Mouse (Mus musculus) T-cell, adult 2 months (primary cell): ENCODE measurements around the gene Zfp715.
"Not testable (repeated sequence)": the region's sequence is repeated elsewhere in the genome, so short reads cannot be mapped to it uniquely, and the experiment has no call there.

Source experiments
- DNase-seq: peaks from one replicate; pipeline ENCODE4 v3.0.0; 2022; ENCODE audit warnings: low spot score

The Zfp715 gene

DNA sequence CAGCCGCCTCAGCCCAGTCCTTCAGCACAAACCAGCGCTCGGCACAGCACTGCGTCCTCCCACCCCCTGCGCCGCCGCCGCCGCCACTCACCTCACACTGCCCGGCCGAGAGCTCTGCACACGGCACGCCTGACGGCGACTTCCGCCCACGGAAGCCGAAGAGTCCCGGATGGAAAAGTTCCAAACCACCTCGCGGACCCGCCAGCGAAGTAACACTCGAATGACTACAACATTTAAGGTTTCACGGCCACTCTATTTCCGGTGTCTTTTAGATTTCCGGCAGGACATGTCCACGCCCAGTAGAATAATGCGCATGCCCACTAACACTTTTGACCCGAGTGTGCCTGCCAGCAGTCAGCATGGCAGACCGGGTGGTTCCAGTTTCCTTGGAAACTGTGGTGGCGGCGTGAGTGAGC is at the start of gene Zfp715:
Gene Zfp715 (minus strand): TSS at position 282 of the 416 bp plus-strand sequence.
- DNase-seq = peak; percentile 94

DNA sequence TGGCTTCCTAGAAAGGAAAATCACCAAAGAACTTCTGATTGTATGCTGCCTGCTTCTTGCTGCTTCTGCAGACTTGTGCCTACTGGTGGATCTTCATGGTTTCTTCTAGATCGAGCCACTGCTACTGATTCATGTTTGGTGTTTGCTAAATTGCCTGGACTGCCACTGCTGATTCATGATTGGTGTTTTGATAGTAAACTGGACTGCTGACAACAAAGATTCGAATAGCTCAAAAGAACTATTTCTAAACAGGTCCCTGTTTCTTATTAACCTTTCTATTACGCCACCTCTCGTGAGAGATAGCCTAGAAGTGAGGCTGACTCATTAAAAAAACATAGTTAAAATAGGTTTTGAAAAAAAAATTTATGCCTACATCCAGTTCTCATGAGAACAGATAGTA is 48.9 kb upstream of the Zfp715 start:
- DNase-seq = no peak

DNA sequence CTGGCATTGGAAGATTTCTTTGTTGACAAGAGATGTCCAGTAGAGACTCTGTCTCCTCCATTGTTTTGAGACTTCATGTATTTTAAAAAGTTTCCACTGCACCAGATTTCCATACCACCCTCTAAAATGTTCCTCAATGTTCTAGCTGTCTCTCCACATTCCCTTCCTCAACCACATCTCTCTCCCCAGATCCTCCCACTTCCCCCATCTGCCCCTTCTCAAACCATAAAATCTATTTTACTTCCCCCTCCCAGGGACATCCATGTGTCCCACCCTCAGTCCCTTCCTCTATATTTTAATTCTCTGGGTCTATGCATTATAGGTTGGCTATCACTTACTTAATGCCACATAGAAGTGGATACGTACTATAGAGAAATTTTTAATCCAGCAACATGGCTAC is 48.3 kb upstream of the Zfp715 start:
- DNase-seq = no peak

DNA sequence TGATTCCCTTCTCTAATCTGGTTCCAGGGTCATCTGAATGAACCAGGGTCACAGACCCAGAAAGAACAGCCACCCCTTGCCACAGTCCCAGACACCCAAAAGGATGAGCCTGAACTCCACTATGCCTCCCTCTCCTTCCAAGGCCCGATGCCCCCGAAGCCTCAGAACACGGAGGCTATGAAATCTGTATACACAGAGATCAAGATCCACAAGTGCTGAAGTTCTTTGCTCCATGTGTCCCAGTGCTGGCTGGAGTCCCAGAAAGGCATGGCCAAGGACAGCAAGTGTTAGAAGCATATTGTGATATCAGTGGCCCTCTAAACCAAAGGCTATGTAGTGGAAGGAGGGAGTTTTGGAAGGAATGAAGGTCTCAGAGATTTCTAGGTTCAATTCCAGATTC is 45.5 kb upstream of the Zfp715 start:
- DNase-seq = no peak

DNA sequence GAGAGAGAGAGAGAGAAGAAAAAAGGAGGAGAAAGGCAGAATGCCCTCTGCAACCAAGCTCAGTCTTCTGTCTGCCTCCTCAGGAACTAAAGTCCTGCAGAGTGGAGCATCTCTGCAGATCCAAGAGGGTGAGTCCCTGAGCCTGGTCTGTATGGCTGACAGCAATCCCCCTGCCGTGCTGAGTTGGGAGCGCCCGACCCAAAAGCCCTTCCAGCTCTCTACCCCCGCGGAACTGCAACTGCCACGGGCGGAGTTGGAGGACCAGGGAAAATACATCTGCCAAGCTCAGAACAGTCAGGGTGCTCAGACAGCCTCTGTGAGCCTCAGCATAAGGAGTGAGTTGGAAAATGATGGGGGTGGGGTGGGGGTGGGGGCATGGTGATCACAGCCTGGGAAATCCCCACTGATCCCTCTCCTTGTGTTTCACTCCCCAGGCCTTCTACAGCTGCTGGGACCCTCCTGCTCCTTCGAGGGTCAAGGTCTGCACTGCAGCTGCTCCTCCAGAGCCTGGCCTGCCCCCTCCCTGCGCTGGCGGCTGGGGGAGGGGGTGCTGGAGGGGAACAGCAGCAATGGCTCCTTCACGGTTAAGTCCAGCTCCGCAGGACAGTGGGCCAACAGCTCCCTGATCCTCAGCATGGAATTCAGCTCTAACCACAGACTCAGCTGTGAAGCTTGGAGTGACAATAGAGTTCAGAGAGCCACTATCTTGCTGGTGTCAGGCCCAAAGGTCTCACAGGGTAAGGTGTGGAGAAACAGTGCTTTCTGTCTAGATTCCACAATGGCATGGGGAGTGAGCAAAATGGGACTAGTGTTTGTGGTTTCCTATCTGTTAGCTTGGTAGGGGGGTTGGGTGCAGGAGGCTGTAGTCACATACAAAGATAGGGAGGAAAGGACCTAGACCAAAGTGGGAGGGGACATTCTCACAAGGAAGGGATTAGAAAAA is 42.1 kb upstream of the Zfp715 start:
- no peak for DNase-seq

DNA sequence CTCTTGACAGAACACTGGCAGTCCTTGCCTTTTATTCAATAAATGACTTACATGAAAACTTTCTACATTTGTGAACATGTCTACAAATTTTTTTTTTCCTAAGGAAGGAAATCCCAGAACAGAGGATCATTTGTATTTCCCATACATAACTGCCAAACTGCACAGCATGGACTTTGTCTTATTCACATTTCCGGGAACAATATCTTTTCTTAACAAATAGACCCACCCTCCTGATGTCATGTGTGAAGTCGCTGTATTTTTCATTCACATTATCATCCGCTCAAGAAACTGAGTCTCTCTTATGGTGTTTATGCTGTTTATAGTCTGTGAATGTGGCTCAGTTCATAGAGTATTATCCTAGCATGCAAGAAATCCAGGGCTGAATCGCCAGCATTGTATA is 40.7 kb upstream of the Zfp715 start:
- DNase-seq = no peak

DNA sequence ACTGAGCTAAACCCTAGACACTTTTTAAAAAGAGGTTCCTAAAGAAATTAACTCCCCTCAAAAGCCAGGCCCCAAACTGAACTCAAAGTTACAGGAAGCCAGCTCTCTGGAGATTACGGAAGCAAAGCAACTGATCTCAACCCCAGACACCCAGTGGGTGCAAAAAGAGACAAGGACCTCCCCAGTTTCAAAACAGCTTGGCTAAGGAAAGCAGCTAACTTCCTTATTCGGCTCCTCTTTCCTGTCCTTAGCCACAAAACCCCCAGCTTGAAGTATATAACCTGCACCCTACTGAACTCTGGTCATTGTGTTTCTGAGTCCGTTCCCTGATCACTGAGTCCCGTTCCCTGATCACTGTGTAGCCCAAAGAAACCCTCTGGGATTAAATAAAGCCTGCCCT is 40.0 kb upstream of the Zfp715 start:
- no peak for DNase-seq

DNA sequence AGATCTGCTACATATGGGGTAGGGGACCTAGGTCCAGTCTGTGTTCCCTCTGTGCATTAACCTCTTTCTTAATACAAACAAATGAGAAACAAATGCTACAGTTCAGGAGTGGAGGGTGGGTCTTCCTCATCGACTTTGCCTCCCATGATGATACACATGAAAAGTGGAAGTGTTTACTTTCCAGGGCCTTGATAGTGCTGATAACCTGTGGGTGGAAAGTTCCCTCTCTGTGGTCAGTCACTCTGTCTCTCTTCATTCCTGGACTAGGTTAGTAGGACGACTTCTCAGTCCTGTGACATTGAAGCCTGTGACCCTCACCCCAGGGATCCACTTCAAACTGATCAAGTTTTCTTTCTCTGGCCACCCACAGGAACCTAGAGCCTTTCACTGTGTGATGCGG is 38.1 kb upstream of the Zfp715 start, which contains the start of gene Siglecf:
Gene Siglecf (plus strand): TSS at position 188 of the 400 bp plus-strand sequence.
- DNase-seq = no peak

DNA sequence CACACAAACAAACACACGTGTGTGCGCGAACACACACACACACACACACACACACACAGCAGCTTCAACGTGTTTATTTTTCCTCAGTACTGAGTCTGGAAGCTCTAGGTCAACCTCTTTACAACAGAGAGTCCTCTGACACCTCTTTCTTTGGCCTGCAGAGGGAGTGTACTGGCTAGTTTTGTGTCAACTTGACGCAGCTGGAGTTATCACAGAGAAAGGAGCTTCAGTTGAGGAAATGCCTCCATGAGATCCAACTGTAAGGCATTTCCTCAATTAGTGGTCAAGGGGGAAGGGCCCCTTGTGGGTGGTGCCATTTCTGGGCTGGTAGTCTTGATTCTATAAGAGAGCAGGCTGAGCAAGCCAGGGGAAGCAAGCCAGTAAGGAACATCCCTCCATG is 36.5 kb upstream of the Zfp715 start:
- DNase-seq = not testable (repeated sequence)

DNA sequence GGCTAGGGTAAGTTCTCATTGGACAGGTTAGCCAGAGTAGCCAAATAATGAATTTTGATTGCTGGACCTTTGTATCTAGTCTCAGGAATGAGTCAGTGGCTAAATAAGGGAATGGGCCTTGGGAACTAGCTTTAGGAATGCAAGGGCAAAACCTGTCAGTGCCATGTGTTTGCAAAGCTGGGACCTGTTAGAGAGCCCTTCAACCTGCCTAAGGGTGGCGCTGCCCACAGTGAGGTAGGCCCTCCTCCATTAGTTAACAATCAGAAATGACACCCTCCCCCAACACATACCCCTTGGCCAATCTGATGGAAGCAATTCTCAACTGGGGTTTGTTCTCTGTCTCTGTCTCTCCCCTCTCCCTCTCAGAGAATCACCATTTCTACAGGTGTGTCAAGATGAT is 33.5 kb upstream of the Zfp715 start:
- no peak for DNase-seq

DNA sequence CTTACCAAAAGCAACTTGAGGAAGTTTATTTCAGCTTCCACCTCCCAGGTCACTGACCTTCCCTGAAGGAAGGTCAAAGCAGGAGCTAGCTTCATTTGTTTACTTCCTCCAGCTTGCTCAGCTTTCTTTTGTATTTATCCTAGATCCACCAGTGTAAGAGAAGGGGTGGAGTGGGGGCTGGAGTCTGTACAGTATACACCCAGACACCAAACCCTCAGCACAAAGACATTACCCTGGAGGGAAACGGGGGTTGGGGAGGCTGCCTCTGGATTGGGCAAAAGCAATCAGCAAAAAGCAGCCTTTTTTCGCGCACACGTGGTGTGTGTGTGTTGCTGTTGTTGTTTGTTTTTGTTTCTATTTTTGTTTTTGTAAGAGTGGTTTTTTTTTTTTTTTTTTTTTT is 33.1 kb upstream of the Zfp715 start:
- DNase-seq = no peak

DNA sequence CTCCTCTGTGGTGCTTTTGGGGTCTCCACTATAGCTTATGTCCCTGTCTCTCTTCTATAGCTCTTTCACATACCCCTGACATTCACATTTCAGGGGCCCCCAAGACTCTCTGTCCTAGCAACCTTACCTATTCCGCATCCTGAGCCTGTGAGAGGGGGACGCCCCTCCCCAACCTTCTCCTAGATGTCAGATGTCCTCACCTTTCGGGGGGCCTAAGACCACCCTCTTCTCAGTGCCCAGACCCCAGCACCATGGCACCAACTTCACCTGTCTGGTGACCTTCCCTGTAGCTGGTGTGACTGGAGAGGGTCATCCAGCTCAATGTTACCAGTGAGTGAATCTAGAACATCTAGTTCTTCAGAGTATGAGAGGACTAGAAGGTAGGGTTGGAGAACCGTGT is 31.4 kb upstream of the Zfp715 start:
- no peak for DNase-seq

DNA sequence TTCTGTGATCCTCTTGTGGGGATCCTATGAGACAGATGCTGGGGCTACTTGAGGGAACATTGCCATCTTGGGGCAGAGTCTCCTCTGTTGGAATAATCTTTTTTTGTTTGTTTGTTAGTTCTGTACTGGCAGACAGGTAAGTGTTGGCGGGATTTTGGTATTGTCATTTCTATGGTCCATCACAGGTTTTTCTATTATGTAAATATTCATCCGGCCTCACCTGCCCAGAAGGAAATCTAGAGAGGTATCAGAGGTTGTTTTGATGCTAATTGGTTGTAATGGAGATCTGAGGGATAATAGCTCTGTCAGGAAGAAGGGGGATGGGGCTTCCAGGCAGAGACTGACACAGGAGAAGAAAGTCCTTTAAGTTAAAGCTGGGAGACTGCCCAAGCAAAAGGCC is 30.9 kb upstream of the Zfp715 start:
- DNase-seq = no peak

DNA sequence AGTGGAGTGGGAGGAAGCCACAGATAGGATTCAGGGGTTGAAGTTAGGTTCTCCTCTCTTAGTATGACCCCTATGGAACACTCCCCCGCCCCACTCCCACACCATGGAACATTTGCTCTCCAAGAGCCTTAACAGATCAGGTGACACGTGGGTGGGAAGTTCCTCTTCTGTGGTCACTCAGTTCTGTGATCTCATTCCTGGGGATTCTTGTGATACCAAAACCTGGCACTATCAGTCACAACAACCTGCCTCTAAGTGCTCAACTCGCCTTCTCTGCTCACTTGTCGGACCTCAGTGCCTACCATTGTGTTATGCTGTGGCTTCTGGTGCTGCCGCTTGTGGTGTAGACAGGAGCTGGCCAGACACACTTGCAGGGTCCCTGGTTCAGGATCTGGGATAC is 30.1 kb upstream of the Zfp715 start:
- DNase-seq = no peak

DNA sequence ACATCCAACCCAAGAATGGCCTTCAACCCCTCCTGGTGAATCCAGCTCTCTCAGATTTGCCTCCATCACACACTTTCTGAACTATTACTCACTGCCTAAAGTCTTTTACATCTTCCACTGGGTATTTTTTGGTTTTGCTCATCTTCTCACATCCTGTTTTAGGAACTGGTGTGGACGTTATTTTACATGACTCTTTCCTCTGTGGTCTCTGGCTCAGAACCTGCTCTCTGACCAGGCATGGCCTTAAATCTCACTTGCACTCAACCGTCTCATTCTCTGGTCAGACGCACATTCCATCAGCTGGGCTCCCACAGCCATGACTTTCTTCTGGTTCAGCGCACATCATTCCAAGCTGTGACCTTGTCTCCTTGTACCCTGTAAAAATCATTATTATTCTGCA is 27.7 kb upstream of the Zfp715 start:
- no peak for DNase-seq

DNA sequence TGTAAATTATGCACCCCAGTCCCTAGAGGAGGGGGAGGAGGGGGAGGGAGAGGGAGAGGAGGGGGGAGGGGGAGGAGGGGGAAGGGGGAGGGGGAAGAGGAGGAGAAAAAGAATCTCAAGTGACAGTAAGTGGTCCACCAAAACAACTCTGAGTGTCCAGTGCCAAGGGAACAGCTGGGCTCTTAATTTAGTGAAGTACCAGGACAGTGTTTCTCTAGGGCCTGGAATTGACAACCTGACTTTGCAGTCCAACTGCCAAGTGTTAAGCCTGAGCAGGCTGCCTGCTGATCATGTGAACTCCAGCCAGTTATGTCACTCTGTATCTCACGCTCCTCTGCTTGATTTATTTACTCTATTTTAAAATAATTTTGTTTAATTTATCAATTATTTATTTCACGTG is 20.8 kb upstream of the Zfp715 start:
- DNase-seq = no peak

DNA sequence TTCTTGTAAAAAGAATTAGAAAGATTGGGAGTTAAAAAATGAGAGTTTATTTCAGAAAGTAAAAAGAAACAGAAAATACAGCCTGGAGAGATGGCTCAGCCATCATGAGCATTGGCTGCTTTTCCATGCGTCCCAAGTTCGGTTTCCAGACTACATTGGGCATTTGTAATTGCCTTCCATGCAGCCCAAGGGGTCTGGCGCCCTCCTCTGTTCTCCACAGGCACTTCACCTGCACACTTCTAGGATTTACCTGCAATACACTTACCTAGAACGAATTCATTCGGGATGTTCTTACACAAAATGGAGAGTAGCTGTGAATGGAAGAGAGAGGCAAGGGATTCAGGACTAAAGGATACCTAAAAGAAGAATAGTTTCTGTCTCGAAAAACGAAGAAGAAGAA is 20.1 kb upstream of the Zfp715 start:
- DNase-seq = no peak

DNA sequence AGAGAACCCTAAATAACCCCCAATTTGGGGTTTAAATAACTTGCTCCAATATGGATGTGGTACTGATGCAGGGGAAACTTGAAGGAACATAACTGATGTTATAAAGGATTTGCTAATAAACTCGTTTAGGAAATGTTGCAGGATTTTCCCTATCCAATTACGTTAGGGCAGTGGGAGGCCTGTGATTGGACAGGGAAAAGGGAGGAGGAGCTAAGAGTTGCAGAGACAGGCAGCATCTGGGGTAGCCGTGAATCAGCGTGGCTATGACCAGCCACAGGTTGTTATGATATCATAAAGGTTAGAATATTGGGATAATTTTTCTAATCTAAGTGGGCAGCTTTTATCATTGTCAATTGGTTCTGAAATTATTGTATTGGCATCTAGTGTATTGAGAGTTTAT is 15.0 kb upstream of the Zfp715 start:
- DNase-seq = no peak

DNA sequence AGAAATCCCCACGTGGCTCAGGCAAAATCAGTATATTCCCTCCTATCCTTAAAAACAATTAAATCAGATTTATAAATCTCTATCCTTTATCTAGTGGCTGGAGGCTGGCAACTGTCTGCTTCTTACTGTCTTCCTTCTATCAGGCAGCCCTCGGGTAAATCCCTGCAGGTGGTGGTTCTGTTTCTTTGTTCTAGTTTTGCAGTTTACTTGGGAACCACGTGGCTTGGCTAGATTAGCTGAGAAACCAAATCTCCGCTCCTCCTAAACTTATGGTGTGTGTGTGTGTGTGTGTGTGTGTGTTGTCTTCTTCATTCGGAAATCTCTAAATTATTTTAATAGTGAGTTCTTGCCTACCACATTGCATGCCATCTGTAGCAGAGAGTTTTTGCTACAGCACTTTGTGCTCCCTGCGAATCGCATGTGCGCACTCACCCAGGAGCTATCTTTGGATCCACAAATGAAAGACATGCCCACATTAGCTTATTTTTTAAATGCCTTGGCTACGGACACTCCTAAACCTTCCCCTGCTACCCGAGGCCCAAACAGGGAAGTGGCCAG is 13.2 kb upstream of the Zfp715 start:
- DNase-seq = no peak

DNA sequence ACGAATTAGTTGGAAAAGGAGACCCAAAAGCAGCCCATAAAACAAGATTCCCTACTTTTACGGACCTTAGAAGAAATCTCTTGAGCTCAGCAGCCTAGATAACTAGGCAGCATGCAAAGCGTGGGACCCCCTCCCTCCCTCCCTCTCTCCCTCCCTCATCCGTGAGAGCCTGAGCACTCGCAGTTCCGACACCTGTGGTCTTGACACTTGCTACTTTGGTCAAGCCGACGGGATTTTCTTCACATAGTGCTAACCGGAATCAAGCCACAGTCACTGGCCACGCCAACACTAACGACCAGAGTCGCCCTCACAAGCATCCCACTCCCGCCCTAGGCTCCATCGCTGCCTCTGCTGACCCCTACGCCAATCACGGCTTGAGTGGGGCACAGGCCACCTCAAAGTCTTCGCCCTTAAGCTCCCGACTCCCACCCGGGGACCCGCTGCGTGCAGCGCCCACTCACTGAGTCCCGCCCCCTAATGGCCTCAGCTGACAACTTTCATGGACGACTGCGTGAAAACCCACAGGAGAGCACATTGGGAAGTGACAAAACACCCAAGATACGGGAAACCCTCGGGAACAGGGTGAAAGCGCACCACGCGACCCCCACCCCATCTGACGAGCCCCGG is 595 bp downstream of the Zfp715 start:
- no peak for DNase-seq

DNA sequence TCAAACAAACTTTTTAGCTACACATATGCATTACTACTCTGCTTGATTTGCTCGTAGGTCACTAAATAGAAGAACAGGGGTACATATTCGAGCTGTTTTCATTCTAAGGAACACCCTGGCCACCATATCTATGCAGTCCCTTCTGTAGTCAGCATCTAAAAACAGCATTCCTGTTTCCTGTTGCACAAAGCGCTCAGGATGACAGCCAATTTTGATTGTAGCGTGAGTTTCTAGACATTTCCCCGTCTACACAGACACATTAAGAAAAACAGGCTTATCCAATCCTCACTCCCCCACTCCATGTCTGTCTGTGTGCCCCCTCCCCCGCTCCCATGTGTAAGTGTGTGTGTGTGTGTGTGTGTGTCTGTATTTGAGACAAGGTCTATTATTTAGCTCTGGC is 1.5 kb downstream of the Zfp715 start:
- no peak for DNase-seq

DNA sequence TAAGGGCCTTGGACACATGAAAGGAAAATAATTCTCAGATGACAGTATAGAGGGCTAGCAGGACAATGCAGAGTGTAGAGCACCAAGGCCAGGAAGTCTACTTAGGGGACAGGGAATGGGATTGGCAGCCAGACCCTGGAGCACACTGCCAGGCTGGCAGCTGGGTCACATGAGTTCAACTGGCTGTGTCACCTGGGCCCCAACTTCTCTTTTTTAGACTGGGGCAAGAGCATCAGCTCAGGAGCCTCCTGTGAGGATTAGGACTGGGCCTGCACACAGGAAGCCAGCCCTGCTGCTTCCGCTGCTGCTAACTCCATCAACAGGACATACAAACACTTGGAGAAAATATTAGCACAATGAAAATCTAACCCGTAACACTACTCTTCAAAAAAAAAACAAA is 4.0 kb downstream of the Zfp715 start:
- DNase-seq = no peak

DNA sequence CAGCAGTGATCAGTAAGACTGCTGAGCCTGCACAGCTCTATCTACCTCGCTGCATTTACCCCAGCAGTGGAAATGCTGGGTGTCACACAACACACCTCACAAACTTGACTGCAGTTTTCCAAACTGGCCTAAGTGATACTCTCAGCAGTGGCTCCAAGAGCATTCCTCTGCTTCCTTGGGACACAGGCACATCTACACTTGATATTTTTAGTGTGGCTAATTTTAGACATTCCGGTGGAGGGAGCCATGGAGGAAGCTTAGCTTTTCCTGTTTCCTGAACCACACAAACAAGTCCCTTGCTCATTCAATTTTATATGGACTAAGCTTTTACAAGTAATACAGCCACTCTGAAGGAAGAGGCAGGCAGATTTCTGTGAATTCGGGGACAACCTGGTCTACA is 7.9 kb downstream of the Zfp715 start:
- no peak for DNase-seq
